Mouse (Mus musculus): ENCODE data around the gene Zranb2.

Zranb2 gene

DNA sequence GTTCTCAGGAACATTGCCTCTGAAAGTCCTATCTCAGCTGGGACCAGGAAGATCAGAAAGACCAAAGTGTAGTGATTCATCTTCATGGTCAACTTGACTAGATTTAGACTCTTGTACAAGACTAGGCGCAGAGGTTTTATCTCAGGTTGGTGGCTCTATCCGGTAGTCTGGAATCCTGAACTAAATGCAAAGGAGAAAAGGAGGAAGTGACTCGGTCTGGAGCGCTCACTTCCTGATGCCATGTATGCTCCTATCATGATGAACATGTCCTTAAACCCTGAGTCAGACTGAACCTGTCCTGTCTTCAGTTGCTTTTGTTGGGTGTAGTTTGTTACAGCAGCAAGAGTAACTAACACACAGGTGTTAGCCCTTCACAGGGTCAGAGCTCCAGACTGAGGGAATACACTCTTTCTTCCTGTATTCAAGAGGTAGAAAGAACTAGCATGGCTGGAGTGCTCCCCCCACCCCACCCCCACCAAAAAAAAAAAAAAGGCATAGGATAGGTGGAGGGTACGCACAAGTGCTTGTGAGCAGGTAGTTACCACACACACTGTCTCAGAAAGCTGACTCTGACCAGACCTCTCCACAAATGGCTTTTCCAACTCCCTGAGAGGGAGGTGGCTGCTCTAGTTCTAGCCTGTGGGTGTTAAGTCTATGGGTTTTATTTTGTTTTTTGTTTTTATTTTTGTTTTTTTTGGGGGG is 44.7 kb downstream of the Zranb2 start:
- DNase-seq (ENCODE audit: low spot score in 2 of 2): no peak

DNA sequence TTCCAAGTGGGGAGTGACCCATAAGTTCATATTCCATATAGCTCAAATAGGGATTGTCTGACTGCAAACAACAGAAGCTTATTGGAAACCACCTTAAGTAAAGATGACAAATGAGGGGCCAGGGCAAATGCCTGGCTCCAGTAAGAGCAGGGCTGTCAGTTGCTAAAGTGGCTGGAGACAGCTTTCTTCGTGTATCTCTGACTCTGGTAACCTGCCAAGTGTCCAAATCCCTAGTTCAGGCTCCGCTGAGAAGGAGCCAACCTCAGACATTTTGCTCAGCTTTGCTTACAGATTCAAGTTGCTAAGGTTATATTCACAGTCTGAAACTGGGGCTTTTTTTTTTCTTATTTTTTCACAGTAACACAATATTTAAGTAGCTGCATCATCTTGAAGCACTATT is 45.4 kb downstream of the Zranb2 start:
- no peak for DNase-seq (ENCODE audit: low spot score in 2 of 2)

DNA sequence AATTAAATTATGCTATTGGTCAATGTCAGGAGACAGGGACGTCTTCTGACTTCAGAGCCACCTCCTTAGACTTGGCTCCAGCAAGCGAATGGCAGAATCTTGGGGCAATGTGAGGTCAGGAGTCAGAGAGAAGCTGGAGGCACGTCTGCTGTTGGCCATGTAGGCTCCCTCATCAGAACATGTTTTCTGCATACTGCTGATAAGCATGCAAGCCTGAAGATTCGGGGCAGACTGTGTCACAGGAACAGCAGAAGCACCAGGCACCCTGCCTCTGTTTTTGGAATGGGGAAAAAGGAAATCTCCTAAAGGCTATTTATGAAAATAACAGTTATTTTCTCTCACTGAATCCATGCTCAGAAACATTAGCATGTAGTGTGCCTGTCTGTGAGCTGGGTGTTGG is 46.3 kb downstream of the Zranb2 start:
- DNase-seq (ENCODE audit: low spot score in 2 of 2): no peak

DNA sequence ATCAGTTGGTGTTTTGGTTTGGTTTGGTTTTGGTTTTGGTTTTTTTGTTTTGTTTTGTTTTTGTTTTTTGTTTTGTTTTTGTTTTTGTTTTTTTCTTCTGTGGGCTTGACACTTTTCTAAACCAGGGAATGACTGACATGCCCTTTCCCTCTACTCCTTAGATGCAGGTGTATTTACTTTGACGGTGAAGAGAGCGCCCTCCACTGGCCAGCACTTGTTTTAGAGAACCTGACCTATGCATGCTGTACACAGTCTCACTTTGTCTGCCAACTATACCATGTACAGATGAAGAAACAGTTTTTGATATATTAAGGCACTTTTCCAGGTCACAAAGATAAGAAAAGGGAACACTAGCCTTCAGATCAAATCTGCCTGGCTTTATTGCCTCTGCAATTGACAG is 47.8 kb downstream of the Zranb2 start:
- DNase-seq (ENCODE audit: low spot score in 2 of 2): no peak

DNA sequence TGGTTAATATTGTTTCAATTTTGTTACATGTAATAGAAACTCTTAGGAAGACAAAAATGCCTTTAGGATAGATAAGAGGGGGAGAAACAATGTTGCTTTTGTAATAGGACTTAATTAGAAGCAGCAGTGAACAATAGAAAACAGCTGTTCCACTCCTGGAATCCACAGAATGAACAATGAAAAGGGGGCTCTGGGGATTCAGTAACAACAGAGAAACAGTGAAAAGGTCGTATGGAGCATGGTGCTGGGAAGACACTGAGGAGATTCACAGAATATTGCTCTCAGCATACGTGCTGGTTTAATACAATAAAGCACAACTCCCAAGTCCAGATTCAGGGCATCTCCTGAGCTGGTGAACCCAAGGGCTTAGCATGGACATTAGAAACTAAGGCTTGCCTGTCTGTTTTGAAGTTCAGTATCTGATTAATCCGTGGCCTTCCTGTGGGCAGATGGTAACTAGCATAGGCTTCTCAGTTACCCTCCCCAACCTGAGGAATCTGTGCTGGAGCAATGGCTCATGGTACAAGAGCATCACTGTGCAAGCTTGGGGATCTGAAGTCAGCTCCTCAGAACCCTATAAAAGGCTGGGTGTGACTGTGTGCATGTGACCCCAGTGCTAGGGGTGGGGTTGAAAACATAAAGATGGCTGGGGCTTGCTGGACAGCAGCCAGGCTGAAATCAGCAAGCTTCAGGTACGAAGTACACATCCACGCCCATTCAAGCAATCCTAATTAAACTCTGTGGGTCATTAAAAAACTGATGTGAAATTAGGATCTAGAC is 48.9 kb downstream of the Zranb2 start:
- DNase-seq (ENCODE audit: low spot score in 2 of 2): no peak

DNA sequence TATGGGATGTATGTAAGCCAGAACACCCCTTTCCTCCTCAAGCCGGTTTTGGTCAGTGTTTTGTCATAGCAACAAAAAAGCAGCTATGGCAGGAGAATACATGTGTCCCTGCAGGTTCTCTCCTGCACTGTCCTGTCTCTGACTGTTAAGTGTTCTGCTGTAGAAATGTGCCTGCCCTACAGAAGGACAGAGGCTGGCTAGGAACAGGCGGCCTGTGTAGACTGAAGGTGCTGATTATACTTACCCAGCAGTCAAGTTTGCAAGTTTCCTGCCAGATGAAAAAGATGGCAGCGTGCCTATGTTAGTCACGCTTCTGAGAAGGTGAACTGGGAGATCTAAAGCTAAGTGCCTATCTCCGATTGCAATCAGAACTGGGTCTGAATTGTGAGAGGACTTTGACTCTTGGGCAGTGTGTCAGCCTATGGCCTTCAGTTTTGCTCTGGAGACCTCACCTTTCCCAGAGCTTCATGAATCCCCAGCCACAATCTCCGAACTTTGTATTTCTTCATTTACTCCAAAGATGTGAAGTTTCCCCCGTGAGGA is 63.9 kb downstream of the Zranb2 start:
- DNase-seq (ENCODE audit: low spot score in 2 of 2): no peak

Measured in spleen, postnatal 36 days (tissue).